Mouse (Mus musculus) midbrain, embryonic 13.5 days (tissue): Measurements from ENCODE around the gene Itm2c. TPM values are rescaled to one million over a fixed set of nuclear protein-coding genes. Genes with fewer than 3 reads are reported as not detected.
A peak's percentile ranks its signal among the peaks of the same experiment; 100 is the strongest.

Experiments used
- ATAC-seq: fragments of 200-750 bp; cut with Nextera tagmentation; 2 replicates; pipeline ENCODE4 v1.8.0; 2017; ENCODE audit warnings: mild to moderate bottlenecking, moderate TSS enrichment, moderate library complexity
- H3K27ac ChIP-seq: fragments of 300-500 bp; sonication (generic); 2 replicates; pipeline ENCODE4 v1.5.1; 2015; ENCODE audit warnings: inconsistent platforms, mild to moderate bottlenecking, moderate library complexity
- H3K27me3 ChIP-seq: fragments of 300-500 bp; sonication (generic); 2 replicates; pipeline ENCODE4 v1.6.1; 2015; ENCODE audit warnings: mild to moderate bottlenecking, inconsistent platforms
- H3K36me3 ChIP-seq: fragments of 300-500 bp; sonication (generic); 2 replicates; pipeline ENCODE4 v1.6.1; 2015; ENCODE audit warnings: mild to moderate bottlenecking, inconsistent platforms
- H3K4me1 ChIP-seq: fragments of 300-500 bp; sonication (generic); replicated peaks from 2 replicates; pipeline ENCODE4 v1.6.1; 2015; ENCODE audit warnings: inconsistent platforms
- H3K4me2 ChIP-seq: fragments of 300-500 bp; sonication (generic); replicated peaks from 2 replicates; pipeline ENCODE4 v1.6.1; 2015; ENCODE audit warnings: moderate library complexity, mild to moderate bottlenecking, inconsistent platforms
- H3K4me3 ChIP-seq: fragments of 300-500 bp; sonication (generic); replicated peaks from 2 replicates; pipeline ENCODE4 v1.5.1; 2015; ENCODE audit warnings: mild to moderate bottlenecking, inconsistent platforms
- H3K9ac ChIP-seq: fragments of 300-500 bp; sonication (generic); replicated peaks from 2 replicates; pipeline ENCODE4 v1.6.1; 2015; ENCODE audit warnings: mild to moderate bottlenecking, inconsistent platforms
- H3K9me3 ChIP-seq: fragments of 300-500 bp; sonication (generic); 2 replicates; pipeline ENCODE4 v1.6.1; 2016; ENCODE audit warnings: mild to moderate bottlenecking, inconsistent platforms
- WGBS: fragments of 180-500 bp; shearing (Covaris S2); methylation state at CpG from one replicate; pipeline ENCODE4 v1.1.7; 2015; 5-methylcytosine and 5-hydroxymethylcytosine counted together
- polyA plus RNA-seq: library from polyadenylated mRNA; unstranded; fragments of >200 nt; fragmentation: Nextera tagmentation; extraction: Ambion mirVana; gene quantifications from 2 replicates; pipeline ENCODE4 v1.2.1, GENCODE M21; 2015

Itm2c gene
- polyA plus RNA-seq: 179 and 201 TPM in 2 replicates

- Histone ChIP-seq H3K36me3 (no peaks in the 10 kb centered on the region), H3K4me2 (peak within 1 kb of the TSS; percentile 88), H3K4me1 (peaks cover 47% of the 10 kb centered on the region), H3K27me3 (no peaks in the 10 kb centered on the region), H3K9me3 (no peaks in the 10 kb centered on the region), H3K4me3 (peak within 1 kb of the TSS; percentile 86), H3K9ac (peak within 1 kb of the TSS; percentile 88), H3K27ac (peak within 1 kb of the TSS; percentile 89)
- WGBS: under 1% methylated on average over 35 of the region's 35 CpGs
- peak; percentile 88 for ATAC-seq
Measured at GRCm38 (mm10) chr1:85894231-85894747, at the start of gene Itm2c. Gene Itm2c (plus strand): TSS chr1:85894281.

DNA sequence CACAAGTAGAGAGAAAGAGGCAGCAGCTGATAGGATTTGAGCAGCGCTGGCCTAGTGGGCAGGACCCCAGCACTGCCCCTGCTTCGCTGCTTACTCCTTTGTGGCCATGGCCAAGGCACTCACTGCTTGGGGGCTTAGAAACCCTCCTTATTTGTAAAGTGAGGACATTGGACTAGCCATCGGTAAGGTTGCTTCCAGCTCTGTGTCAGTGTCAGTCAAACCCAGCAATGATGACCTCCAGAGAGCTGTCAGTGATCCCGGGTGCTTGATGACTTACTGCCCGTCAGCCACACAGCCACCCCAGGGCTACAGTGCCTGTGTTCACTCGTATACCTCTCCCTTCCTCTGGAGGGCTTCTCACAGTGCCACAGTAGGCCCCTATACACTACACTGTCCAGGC is 49.1 kb upstream of the Itm2c start:
- whole genome bisulfite sequencing: 90% methylated on average over 6 of the region's 6 CpGs
- Histone ChIP-seq H3K4me1 (no peaks in the 10 kb centered on the region), H3K4me2 (no peak overlapping the region), H3K36me3 (peaks cover 33% of the 10 kb centered on the region), H3K27ac (no peak overlapping the region), H3K27me3 (no peaks in the 10 kb centered on the region), H3K4me3 (no peak overlapping the region), H3K9ac (no peak overlapping the region), H3K9me3 (no peaks in the 10 kb centered on the region)
- ATAC-seq: no peak

GRCm38 (mm10) chr1:85845476-85845875 is 48.6 kb upstream of the Itm2c start:
- Histone ChIP-seq H3K4me3 (no peak overlapping the region), H3K9ac (no peak overlapping the region), H3K36me3 (peaks cover 33% of the 10 kb centered on the region), H3K27ac (no peak overlapping the region), H3K4me2 (no peak overlapping the region), H3K9me3 (no peaks in the 10 kb centered on the region), H3K27me3 (no peaks in the 10 kb centered on the region), H3K4me1 (no peaks in the 10 kb centered on the region)
- no peak for ATAC-seq
- 87% methylated on average over 3 of the region's 3 CpGs for WGBS

DNA sequence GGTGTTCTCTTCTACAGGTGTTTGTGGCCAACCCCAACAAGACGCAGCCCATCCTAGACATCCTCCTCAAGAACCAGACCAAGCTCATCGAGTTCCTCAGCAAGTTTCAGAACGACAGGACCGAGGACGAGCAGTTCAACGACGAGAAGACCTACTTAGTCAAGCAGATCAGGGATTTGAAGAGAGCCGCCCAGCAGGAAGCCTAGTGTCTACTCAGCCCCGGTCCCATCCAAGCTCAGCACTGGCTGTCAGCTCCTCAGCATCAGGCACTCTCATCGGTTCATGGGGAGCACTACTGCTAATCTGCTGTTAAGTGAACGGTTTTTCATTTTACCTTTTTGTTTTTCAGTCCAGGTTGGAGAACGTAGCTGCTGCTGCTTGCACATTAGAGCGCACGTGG is 45.1 kb upstream of the Itm2c start:
- Histone ChIP-seq H3K4me2 (no peak overlapping the region), H3K4me1 (no peaks in the 10 kb centered on the region), H3K4me3 (no peak overlapping the region), H3K9me3 (no peaks in the 10 kb centered on the region), H3K27me3 (no peaks in the 10 kb centered on the region), H3K27ac (no peak overlapping the region), H3K36me3 (peaks cover 38% of the 10 kb centered on the region), H3K9ac (no peak overlapping the region)
- ATAC-seq: no peak
- WGBS: 89% methylated on average over 14 of the region's 14 CpGs

GRCm38 (mm10) chr1:85850851-85851250 is 43.2 kb upstream of the Itm2c start:
- Histone ChIP-seq H3K4me2 (no peak overlapping the region), H3K36me3 (peaks cover 33% of the 10 kb centered on the region), H3K9me3 (no peaks in the 10 kb centered on the region), H3K4me1 (no peaks in the 10 kb centered on the region), H3K9ac (no peak overlapping the region), H3K27ac (no peak overlapping the region), H3K27me3 (no peaks in the 10 kb centered on the region), H3K4me3 (no peak overlapping the region)
- 95% methylated on average over 5 of the region's 5 CpGs for WGBS
- no peak for ATAC-seq

DNA sequence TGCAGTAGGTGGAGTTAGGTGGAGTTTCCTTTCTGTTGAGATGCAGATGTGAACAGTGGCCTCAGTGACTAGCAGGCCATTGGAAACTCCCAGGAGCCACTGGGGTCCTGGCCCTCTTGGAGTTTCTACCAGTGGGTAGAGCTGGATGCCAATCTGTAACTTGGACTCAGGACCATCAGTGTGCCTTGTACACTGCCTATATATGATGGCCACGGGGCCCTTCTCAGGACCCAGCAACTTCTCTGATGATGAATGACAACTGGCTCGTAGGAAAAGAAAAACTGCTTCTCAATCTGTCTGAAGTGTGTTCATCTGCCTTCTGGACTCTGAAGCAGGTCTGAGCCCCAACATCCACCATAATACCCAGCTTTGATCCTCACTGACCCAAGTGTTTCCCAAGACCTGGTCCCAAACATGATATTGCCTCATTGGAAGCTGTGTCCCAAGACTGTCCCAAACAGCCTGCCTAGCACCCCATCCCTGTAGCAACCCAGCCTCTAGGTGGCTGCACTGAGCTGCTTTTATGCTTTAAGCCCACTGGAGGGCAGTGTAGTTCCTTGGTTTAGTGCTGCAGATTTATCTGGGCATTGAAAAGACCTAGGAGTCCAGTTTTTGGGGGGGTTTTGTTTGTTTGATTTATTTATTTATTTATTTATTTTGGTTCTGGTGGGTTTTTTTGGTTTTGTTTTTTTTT is 40.9 kb upstream of the Itm2c start:
- no peak overlapping the region for H3K4me2 ChIP-seq
- peak; percentile 78 for ATAC-seq
- 83% methylated on average over 2 of the region's 2 CpGs for WGBS
- H3K36me3 ChIP-seq: peaks cover 23% of the 10 kb centered on the region
- H3K27me3 ChIP-seq: no peaks in the 10 kb centered on the region
- no peak overlapping the region for H3K4me3 ChIP-seq
- H3K4me1 ChIP-seq: no peaks in the 10 kb centered on the region
- no peak overlapping the region for H3K9ac ChIP-seq
- no peaks in the 10 kb centered on the region for H3K9me3 ChIP-seq
- H3K27ac ChIP-seq: no peak overlapping the region

- no peaks in the 10 kb centered on the region for H3K4me1 ChIP-seq
- no peaks in the 10 kb centered on the region for H3K9me3 ChIP-seq
- 93% methylated on average over 2 of the region's 2 CpGs for WGBS
- no peak overlapping the region for H3K9ac ChIP-seq
- H3K4me3 ChIP-seq: no peak overlapping the region
- H3K36me3 ChIP-seq: peaks cover 16% of the 10 kb centered on the region
- H3K27ac ChIP-seq: no peak overlapping the region
- no peaks in the 10 kb centered on the region for H3K27me3 ChIP-seq
- no peak overlapping the region for H3K4me2 ChIP-seq
- ATAC-seq: peak; percentile 51
Measured at GRCm38 (mm10) chr1:85853865-85854264, 40.2 kb upstream of the Itm2c start.

DNA sequence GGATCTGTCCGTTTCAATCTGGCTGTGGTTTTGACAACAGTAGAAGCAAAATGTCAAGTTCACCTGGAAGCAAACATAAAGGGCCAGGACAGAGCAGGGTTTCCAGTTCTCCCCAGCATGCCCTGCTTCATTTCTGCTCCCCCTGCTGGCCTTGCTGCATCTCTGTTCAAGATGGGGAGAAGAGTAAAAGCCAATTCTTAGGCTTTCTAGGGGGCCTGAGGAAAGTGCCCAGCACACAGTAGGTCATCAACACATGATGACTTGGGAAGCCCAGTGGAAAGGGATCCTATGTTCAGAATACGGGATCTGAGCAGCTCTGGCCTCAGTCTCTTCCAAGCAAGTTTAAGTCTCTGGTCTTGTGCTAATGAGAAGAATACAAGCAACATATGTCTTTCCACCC is 39.6 kb upstream of the Itm2c start:
- Histone ChIP-seq H3K9ac (no peak overlapping the region), H3K4me3 (no peak overlapping the region), H3K9me3 (no peaks in the 10 kb centered on the region), H3K27ac (no peak overlapping the region), H3K36me3 (peaks cover 10% of the 10 kb centered on the region), H3K4me2 (no peak overlapping the region), H3K27me3 (no peaks in the 10 kb centered on the region), H3K4me1 (no peaks in the 10 kb centered on the region)
- 77% methylated on average over 2 of the region's 2 CpGs for WGBS
- ATAC-seq: no peak

DNA sequence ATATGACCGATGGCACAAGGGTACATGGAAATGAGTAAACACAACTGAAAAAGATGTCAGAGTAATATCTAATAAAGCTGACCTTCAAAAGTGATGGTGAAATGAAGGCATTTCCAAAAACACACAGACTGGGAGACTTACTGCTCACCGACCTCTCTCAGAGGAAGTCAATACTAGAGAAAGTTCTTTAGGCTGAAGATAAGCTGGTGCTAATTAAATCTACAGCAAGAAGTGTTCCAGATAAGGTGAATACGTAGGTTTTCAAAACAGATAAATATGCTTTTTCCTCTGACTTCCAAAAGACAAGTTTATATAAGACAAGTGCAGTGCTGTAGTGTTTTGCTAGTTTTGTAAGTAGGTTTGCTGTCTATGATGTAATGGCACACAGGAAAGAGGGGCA is 37.8 kb upstream of the Itm2c start:
- H3K9ac ChIP-seq: no peak overlapping the region
- WGBS: 94% methylated on average over 3 of the region's 3 CpGs
- H3K9me3 ChIP-seq: no peaks in the 10 kb centered on the region
- H3K36me3 ChIP-seq: peaks cover 9% of the 10 kb centered on the region
- H3K4me1 ChIP-seq: no peaks in the 10 kb centered on the region
- no peak for ATAC-seq
- no peak overlapping the region for H3K27ac ChIP-seq
- H3K4me2 ChIP-seq: no peak overlapping the region
- no peak overlapping the region for H3K4me3 ChIP-seq
- no peaks in the 10 kb centered on the region for H3K27me3 ChIP-seq

DNA sequence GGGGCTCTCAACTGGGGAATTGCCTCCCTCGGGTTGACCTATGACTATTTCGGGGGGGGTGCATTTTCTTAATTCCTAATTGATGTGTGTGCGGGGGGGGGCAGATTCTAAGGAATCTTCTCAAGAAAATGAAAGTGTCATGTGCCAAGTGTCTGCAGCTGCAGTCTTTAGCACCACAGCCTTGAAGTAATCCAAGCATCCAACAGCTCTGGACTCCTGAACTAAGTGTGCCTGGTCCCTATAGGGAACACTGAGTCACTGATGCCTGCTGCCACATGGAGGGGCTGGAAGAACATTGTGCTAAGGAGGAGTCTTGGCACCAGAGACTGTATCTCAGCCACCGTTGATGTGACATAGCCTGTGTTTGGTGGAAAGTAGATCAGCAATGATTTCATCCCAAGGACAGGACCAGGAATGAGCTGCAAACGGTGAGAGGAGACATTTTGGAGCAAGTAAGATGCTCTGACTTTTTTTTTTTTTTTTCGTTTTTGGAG is 36.8 kb upstream of the Itm2c start:
- Histone ChIP-seq H3K4me3 (no peak overlapping the region), H3K27ac (no peak overlapping the region), H3K9me3 (peaks cover 9% of the 10 kb centered on the region; the same call in 1 of the 2 replicates), H3K36me3 (peaks cover 2% of the 10 kb centered on the region), H3K27me3 (no peaks in the 10 kb centered on the region), H3K4me1 (no peaks in the 10 kb centered on the region), H3K4me2 (no peak overlapping the region), H3K9ac (no peak overlapping the region)
- 78% methylated on average over 6 of the region's 6 CpGs for WGBS
- ATAC-seq: no peak

DNA sequence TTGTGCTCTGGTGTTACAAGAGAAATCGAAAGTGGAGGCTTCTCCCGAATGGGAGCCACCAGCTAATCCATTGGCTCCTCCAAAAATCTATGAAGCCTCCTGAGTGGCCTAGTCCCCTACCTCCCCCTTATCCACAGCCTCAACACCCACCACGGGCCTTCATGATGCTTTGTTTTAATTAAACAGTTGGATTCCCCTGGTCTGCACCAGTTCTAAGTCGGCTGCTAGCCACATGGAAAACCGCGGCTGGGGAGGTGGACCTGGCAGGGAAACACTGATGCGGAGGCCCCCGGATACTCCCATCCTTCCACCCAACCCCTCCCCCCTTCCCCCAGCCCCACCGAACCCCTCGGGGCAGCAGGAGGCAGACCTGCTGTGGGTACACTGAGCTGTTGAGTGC is 29.7 kb upstream of the Itm2c start:
- no peak for ATAC-seq
- H3K27me3 ChIP-seq: no peaks in the 10 kb centered on the region
- H3K4me1 ChIP-seq: no peaks in the 10 kb centered on the region
- no peak overlapping the region for H3K4me2 ChIP-seq
- no peaks in the 10 kb centered on the region for H3K36me3 ChIP-seq
- WGBS: 84% methylated on average over 10 of the region's 10 CpGs
- H3K9me3 ChIP-seq: peaks cover 18% of the 10 kb centered on the region
- H3K9ac ChIP-seq: no peak overlapping the region
- H3K27ac ChIP-seq: no peak overlapping the region
- no peak overlapping the region for H3K4me3 ChIP-seq

GRCm38 (mm10) chr1:85870001-85870400 is 24.1 kb upstream of the Itm2c start:
- Histone ChIP-seq H3K9me3 (peaks cover 7% of the 10 kb centered on the region), H3K4me1 (no peaks in the 10 kb centered on the region), H3K4me2 (no peak overlapping the region), H3K36me3 (no peaks in the 10 kb centered on the region), H3K27ac (no peak overlapping the region), H3K4me3 (no peak overlapping the region), H3K9ac (no peak overlapping the region), H3K27me3 (no peaks in the 10 kb centered on the region)
- WGBS: 86% methylated on average over 7 of the region's 7 CpGs
- ATAC-seq: no peak

GRCm38 (mm10) chr1:85870546-85870945 is 23.5 kb upstream of the Itm2c start:
- Histone ChIP-seq H3K27me3 (no peaks in the 10 kb centered on the region), H3K9ac (no peak overlapping the region), H3K9me3 (peaks cover 7% of the 10 kb centered on the region), H3K4me2 (no peak overlapping the region), H3K4me3 (no peak overlapping the region), H3K27ac (no peak overlapping the region), H3K36me3 (no peaks in the 10 kb centered on the region), H3K4me1 (no peaks in the 10 kb centered on the region)
- no peak for ATAC-seq
- WGBS: 80% methylated on average over 2 of the region's 2 CpGs
